8 mouse cellular contexts compared by ENCODE assay signal in genomic region chr4:124741376-124742343, GRCm38 (mm10). TPM values are rescaled to one million over a fixed set of nuclear protein-coding genes. Genes with fewer than 3 reads are reported as not detected.
A peak's percentile ranks its signal among the peaks of the same experiment; 100 is the strongest.
DNase-seq lines count a peak whose midpoint lies in the region; ATAC-seq and TF ChIP-seq lines count a peak whose summit lies in the region.

Inpp5b (plus strand) TSS chr4:124741850.

- 20% methylated on average over 25 of the region's 25 CpGs for WGBS in hindbrain, embryonic 10.5 days
- WGBS in lung, embryonic 15.5 days: 12% methylated on average over 25 of the region's 25 CpGs
- WGBS in thymus, adult 2 months: 10% methylated on average over 25 of the region's 25 CpGs

- peak within 1 kb of the TSS; percentile 58 for H3K9ac ChIP-seq in lung, embryonic 15.5 days

- peaks cover 8% of the 10 kb centered on the region; the same call in 1 of the 2 replicates for H3K27me3 ChIP-seq in hindbrain, embryonic 10.5 days (ENCODE audit: insufficient read depth, poor library complexity, severe bottlenecking)
- no peaks in the 10 kb centered on the region for H3K27me3 ChIP-seq in lung, embryonic 15.5 days
- no peaks in the 10 kb centered on the region for H3K27me3 ChIP-seq in thymus, adult 2 months (ENCODE audit: control insufficient read depth, insufficient read depth, low read length)

- H3K4me2 ChIP-seq in lung, embryonic 15.5 days: peak within 1 kb of the TSS; percentile 75

- DNase-seq in NIH3T3 (ENCODE audit: low read depth): peak; percentile 88
- DNase-seq in cerebellum, adult 9-11 months: peak; percentile 85
- DNase-seq in frontal cortex, adult 2 months (ENCODE audit: extremely low spot score in 1 of 2, low spot score in 1 of 2): peak; percentile 82 to 89
- DNase-seq in hindbrain, embryonic 10.5 days (ENCODE audit: low spot score): peak; percentile 74
- DNase-seq in layer of hippocampus, adult 9-10 months (ENCODE audit: low spot score): peak; percentile 78
- DNase-seq in ovary, adult 18-20 months (ENCODE audit: low spot score): peak; percentile 74
- DNase-seq in thymus, adult 2 months: peak; percentile 82

- peaks cover 25% of the 10 kb centered on the region for H3K4me1 ChIP-seq in hindbrain, embryonic 10.5 days (replicated peaks)
- H3K4me1 ChIP-seq in lung, embryonic 15.5 days: peaks cover 10% of the 10 kb centered on the region
- H3K4me1 ChIP-seq in thymus, adult 2 months (replicated peaks; ENCODE audit: control insufficient read depth, insufficient read depth, low read length): peaks cover 10% of the 10 kb centered on the region

- H3K27ac ChIP-seq in hindbrain, embryonic 10.5 days: peak within 1 kb of the TSS; percentile 86
- peak within 1 kb of the TSS; percentile 56; the same call in 1 of the 2 replicates for H3K27ac ChIP-seq in lung, embryonic 15.5 days
- H3K27ac ChIP-seq in thymus, adult 2 months (ENCODE audit: control insufficient read depth, insufficient read depth, low read length): no peak within 1 kb of the TSS; the same call in 1 of the 2 replicates

- 0 out of 2 replicates have a peak, but pooled peaks have one; percentile 8 for TF ChIP-seq POLR2A in thymus, adult 2 months (IDR thresholded peaks at IDR 0.05; ENCODE audit: control insufficient read depth, extremely low read depth, insufficient read depth, low read length, poor library complexity)

- peak; percentile 44; the same call in 1 of the 2 replicates for TF ChIP-seq CTCF in thymus, adult 2 months (IDR thresholded peaks at IDR 0.05; ENCODE audit: borderline replicate concordance, control insufficient read depth, extremely low read depth, insufficient read depth, low read length, poor library complexity)

- H3K36me3 ChIP-seq in hindbrain, embryonic 10.5 days: no peaks in the 10 kb centered on the region
- no peaks in the 10 kb centered on the region for H3K36me3 ChIP-seq in lung, embryonic 15.5 days
- H3K36me3 ChIP-seq in thymus, adult 2 months (ENCODE audit: control insufficient read depth, insufficient read depth, low read length): no peaks in the 10 kb centered on the region

- H3K4me3 ChIP-seq in hindbrain, embryonic 10.5 days: peak within 1 kb of the TSS; percentile 64
- H3K4me3 ChIP-seq in lung, embryonic 15.5 days: peak within 1 kb of the TSS; percentile 59
- peak within 1 kb of the TSS; percentile 50 for H3K4me3 ChIP-seq in thymus, adult 2 months (ENCODE audit: control insufficient read depth, insufficient read depth, low read length)

- H3K9me3 ChIP-seq in hindbrain, embryonic 10.5 days: no peaks in the 10 kb centered on the region
- H3K9me3 ChIP-seq in lung, embryonic 15.5 days: no peaks in the 10 kb centered on the region

- ATAC-seq in lung, embryonic 15.5 days (ENCODE audit: borderline replicate concordance, extremely low read depth, low FRiP score, low TSS enrichment): peak; percentile 89

RNA-seq across cellular contexts. Expression of gene Inpp5b, which starts in this region (rescaled TPM):
- 58.0 and 71.4 TPM in 2 replicates for polyA plus RNA-seq in frontal cortex, adult 2 months (2012; rRNA removed)
- 24.2 and 26.8 TPM in 2 replicates for polyA plus RNA-seq in hindbrain, embryonic 10.5 days (2016; fragmentation: Nextera tagmentation; extraction: Ambion mirVana)
- 28.2 and 35.5 TPM in 2 replicates for polyA plus RNA-seq in lung, embryonic 15.5 days (2015; fragmentation: Nextera tagmentation; extraction: Ambion mirVana)
- polyA plus RNA-seq in thymus, adult 2 months (2012; rRNA removed): 81.3 and 101 TPM in 2 replicates
